Mouse (Mus musculus) c-Kit-negative CD71-positive TER-119-positive erythroid progenitor cells, embryonic 14.5 days (primary cell): ENCODE results near the gene Fzd10.

ENCODE experiments used
- DNase-seq: peaks from one replicate; pipeline ENCODE4 v3.0.0-alpha.2; 2013; ENCODE audit warnings: low read depth, low spot score

Fzd10 gene

GRCm38 (mm10) chr5:128601036-128602019, 684 bp downstream of the Fzd10 start:
- no peak for DNase-seq

GRCm38 (mm10) chr5:128603693-128604092, 3.0 kb downstream of the Fzd10 start:
- DNase-seq: no peak

GRCm38 (mm10) chr5:128606596-128606995, 6.0 kb downstream of the Fzd10 start:
- no peak for DNase-seq

- DNase-seq: no peak
These were observed 8.4 kb downstream of the Fzd10 start for GRCm38 (mm10) chr5:128609091-128609490.

GRCm38 (mm10) chr5:128617621-128618020, 17.0 kb downstream of the Fzd10 start:
- DNase-seq: no peak

GRCm38 (mm10) chr5:128619987-128620386, 19.3 kb downstream of the Fzd10 start:
- no peak for DNase-seq

GRCm38 (mm10) chr5:128620408-128620807, 19.8 kb downstream of the Fzd10 start:
- DNase-seq: no peak

- no peak for DNase-seq
These were observed 27.1 kb downstream of the Fzd10 start for GRCm38 (mm10) chr5:128627763-128628162.

GRCm38 (mm10) chr5:128636648-128637047, 36.0 kb downstream of the Fzd10 start:
- DNase-seq: no peak

GRCm38 (mm10) chr5:128637071-128638015, 36.7 kb downstream of the Fzd10 start:
- no peak for DNase-seq

GRCm38 (mm10) chr5:128638716-128639115, 38.1 kb downstream of the Fzd10 start:
- no peak for DNase-seq

GRCm38 (mm10) chr5:128643065-128643464, 42.4 kb downstream of the Fzd10 start:
- no peak for DNase-seq

GRCm38 (mm10) chr5:128645720-128646119, 45.1 kb downstream of the Fzd10 start:
- no peak for DNase-seq

- no peak for DNase-seq
These were observed 45.6 kb downstream of the Fzd10 start for GRCm38 (mm10) chr5:128646286-128646685.

GRCm38 (mm10) chr5:128647221-128647730, 46.6 kb downstream of the Fzd10 start:
- no peak for DNase-seq

GRCm38 (mm10) chr5:128649336-128649897, 48.8 kb downstream of the Fzd10 start:
- DNase-seq: no peak
